Comparison of ENCODE assay signal across 35 mouse cellular contexts in the genomic region with DNA sequence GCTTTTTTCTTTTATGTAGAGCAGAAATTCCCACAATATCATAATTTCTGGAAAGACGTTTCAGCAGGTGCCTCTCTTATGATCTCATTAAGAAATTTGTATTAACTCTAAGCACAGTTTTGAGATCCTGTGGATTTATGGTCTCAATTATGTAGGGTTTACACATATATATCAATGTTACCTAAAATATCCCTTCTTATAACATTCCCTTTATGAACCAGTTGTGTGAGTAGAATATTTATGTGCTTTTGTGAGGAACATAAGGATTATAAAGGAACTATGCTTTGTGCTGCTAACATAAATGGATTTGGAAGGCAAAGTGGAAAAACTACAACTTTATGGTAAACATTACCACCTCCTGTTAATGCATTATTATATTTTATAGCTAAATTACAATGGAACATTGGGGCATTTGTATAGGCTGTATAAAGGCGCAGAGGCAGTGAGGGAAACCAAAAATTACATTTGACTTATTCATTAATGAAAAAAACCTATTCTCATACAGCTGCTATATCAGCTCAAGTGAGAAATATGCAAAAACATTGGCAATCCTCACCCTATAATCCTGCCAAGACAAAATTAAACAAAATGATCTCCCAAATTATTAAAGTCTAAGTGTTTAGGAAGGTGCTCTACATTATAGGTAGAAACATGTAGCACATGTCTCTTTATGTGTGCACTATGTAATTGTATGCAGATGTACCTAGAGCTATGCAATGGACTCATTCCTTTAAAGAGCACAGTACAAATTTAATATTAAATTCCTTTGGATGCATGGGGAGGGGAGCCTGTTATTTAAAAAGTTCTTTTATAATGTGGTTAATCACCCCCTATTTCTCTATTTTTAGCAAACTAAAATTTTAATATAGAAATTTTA.
"Had no signal": no experiment of that assay in that cellular context is flagged by ENCODE, and none has a peak within 500 bp of the region (broad histone marks: within the 10 kb centered on the region; RNA-seq: fewer than 3 reads in every experiment).

No protein-coding gene starts in this region.

- H3K4me3 ChIP-seq: heart, adult 2 months; heart, embryonic 10.5 days; heart, embryonic 12.5 days; heart, embryonic 13.5 days; heart, embryonic 15.5 days; hindbrain, embryonic 10.5 days; hindbrain, embryonic 12.5 days; hindbrain, embryonic 13.5 days; hindbrain, embryonic 15.5 days; intestine, embryonic 15.5 days; kidney, embryonic 15.5 days; layer of hippocampus, adult 2 months had no signal

- H3K4me2 ChIP-seq: heart, embryonic 11.5 days; heart, embryonic 12.5 days; heart, embryonic 13.5 days; heart, embryonic 15.5 days; hindbrain, embryonic 12.5 days; hindbrain, embryonic 13.5 days; hindbrain, embryonic 14.5 days; hindbrain, embryonic 15.5 days; intestine, embryonic 15.5 days; kidney, embryonic 15.5 days had no signal

- H3K9ac ChIP-seq: heart, embryonic 12.5 days; heart, embryonic 13.5 days; heart, embryonic 15.5 days; hindbrain, embryonic 12.5 days; hindbrain, embryonic 13.5 days; hindbrain, embryonic 14.5 days; hindbrain, embryonic 15.5 days; intestine, embryonic 15.5 days; kidney, embryonic 15.5 days had no signal

- H3K27ac ChIP-seq: heart, adult 2 months; heart, embryonic 10.5 days; heart, embryonic 13.5 days; heart, embryonic 15.5 days; hindbrain, embryonic 10.5 days; hindbrain, embryonic 12.5 days; hindbrain, embryonic 13.5 days; hindbrain, embryonic 14.5 days; hindbrain, embryonic 15.5 days; hindbrain, postnatal 0 days; intestine, embryonic 15.5 days; kidney, embryonic 15.5 days; kidney, postnatal 0 days; layer of hippocampus, adult 2 months had no signal

- H3K4me1 ChIP-seq: heart, embryonic 10.5 days; heart, embryonic 12.5 days; heart, embryonic 13.5 days; heart, embryonic 15.5 days; hindbrain, embryonic 10.5 days; hindbrain, embryonic 12.5 days; hindbrain, embryonic 13.5 days; hindbrain, embryonic 15.5 days; intestine, embryonic 15.5 days; kidney, embryonic 15.5 days had no signal

- H3K36me3 ChIP-seq: heart, embryonic 10.5 days; heart, embryonic 12.5 days; heart, embryonic 13.5 days; heart, embryonic 15.5 days; hindbrain, embryonic 10.5 days; hindbrain, embryonic 12.5 days; hindbrain, embryonic 13.5 days; hindbrain, embryonic 15.5 days; intestine, embryonic 15.5 days; kidney, embryonic 15.5 days had no signal

- ATAC-seq: hindbrain, embryonic 16.5 days; hindbrain, postnatal 0 days; inflammation-experienced regulatory T-cells, adult 6 months; intestine, embryonic 15.5 days; intestine, embryonic 16.5 days; intestine, postnatal 0 days had no signal

- DNase-seq: heart, adult 2 months; heart, postnatal 10 days; heart, postnatal 36 days; heart, postnatal 4 days; kidney, adult 11 months; kidney, adult 18-20 months; kidney, adult 2 months; kidney, adult 8-10 months; kidney, adult 9 months; kidney, postnatal 10 days; kidney, postnatal 14 days; kidney, postnatal 25 days; kidney, postnatal 36 days; kidney, postnatal 4 days; layer of hippocampus, adult 9-11 months; layer of hippocampus, postnatal 36 days had no signal

- H3K27me3 ChIP-seq: heart, embryonic 12.5 days; heart, embryonic 13.5 days; heart, embryonic 15.5 days; hindbrain, embryonic 12.5 days; hindbrain, embryonic 13.5 days; hindbrain, embryonic 15.5 days; intestine, embryonic 15.5 days; kidney, embryonic 15.5 days had no signal

- H3K9me3 ChIP-seq: heart, embryonic 10.5 days; heart, embryonic 12.5 days; heart, embryonic 13.5 days; heart, embryonic 15.5 days; hindbrain, embryonic 10.5 days; hindbrain, embryonic 12.5 days; hindbrain, embryonic 13.5 days; hindbrain, embryonic 15.5 days; intestine, embryonic 15.5 days; kidney, embryonic 15.5 days had no signal
